Mouse (Mus musculus) megakaryocyte, embryonic 14.5 days (primary cell): Measurements from ENCODE around the gene Fcgrt. TPM values are rescaled to one million over a fixed set of nuclear protein-coding genes. Genes with fewer than 3 reads are reported as not detected.

ENCODE experiments used
- H3K27me3 ChIP-seq: replicated peaks from 2 replicates; pipeline ENCODE3; 2012; ENCODE audit warnings: inconsistent platforms
- H3K36me3 ChIP-seq: replicated peaks from 2 replicates; pipeline ENCODE3; 2012; ENCODE audit warnings: low read length, inconsistent platforms, mixed read lengths
- H3K4me1 ChIP-seq: 2 replicates; pipeline ENCODE4 v1.6.1; 2012; ENCODE audit warnings: inconsistent platforms
- H3K4me3 ChIP-seq: replicated peaks from 2 replicates; pipeline ENCODE3; 2012; ENCODE audit warnings: moderate library complexity, mild to moderate bottlenecking, inconsistent platforms
- H3K9me3 ChIP-seq: 2 replicates; pipeline ENCODE4 v1.6.1; 2012; ENCODE audit warnings: inconsistent platforms
- FLI1 ChIP-seq: IDR thresholded peaks from 2 replicates; pipeline ENCODE4 v1.6.1; 2012; ENCODE audit warnings: low read length, inconsistent platforms, mixed read lengths
- GATA1 ChIP-seq: IDR thresholded peaks from 3 replicates; pipeline ENCODE4 v1.6.1; 2012; ENCODE audit warnings: mixed read lengths, low read length, inconsistent platforms, borderline replicate concordance
- polyA plus RNA-seq: library from polyadenylated mRNA; stranded (reverse); fragments of >175 nt; gene quantifications from 2 replicates; pipeline ENCODE4 v1.2.3, GENCODE M21; 2012; ENCODE audit warnings: low replicate concordance; ENCODE audit not compliant: insufficient read depth

Fcgrt gene
- polyA plus RNA-seq, 1 experiment: 70.0 TPM

- H3K36me3 ChIP-seq: peaks cover 54% of the 10 kb centered on the region
Measured at GRCm38 (mm10) chr7:45050945-45051600, 52.6 kb downstream of the Fcgrt start.

GRCm38 (mm10) chr7:45048923-45049657 lies 54.6 kb downstream of the Fcgrt start:
- Histone ChIP-seq H3K9me3 (no peaks in the 10 kb centered on the region), H3K36me3 (peaks cover 72% of the 10 kb centered on the region), H3K27me3 (no peaks in the 10 kb centered on the region), H3K4me1 (peaks cover 42% of the 10 kb centered on the region), H3K4me3 (no peak overlapping the region)
- TF ChIP-seq GATA1 (no peak), FLI1 (no peak)

More at GRCm38 (mm10) chr7:45050945-45051600, 52.6 kb downstream of the Fcgrt start:
- Histone ChIP-seq H3K4me1 (peaks cover 47% of the 10 kb centered on the region), H3K9me3 (no peaks in the 10 kb centered on the region), H3K4me3 (peak overlapping the region; percentile 91), H3K27me3 (no peaks in the 10 kb centered on the region)
- TF ChIP-seq GATA1 (no peak), FLI1 (no peak)

- H3K4me3 ChIP-seq: no peak overlapping the region
Measured at GRCm38 (mm10) chr7:45048001-45048890, 55.4 kb downstream of the Fcgrt start.

GRCm38 (mm10) chr7:45047491-45047890 lies 56.2 kb downstream of the Fcgrt start:
- H3K36me3 ChIP-seq: peaks cover 88% of the 10 kb centered on the region
- H3K9me3 ChIP-seq: no peaks in the 10 kb centered on the region
- no peaks in the 10 kb centered on the region for H3K27me3 ChIP-seq
- H3K4me1 ChIP-seq: peaks cover 40% of the 10 kb centered on the region
- H3K4me3 ChIP-seq: no peak overlapping the region
- no peak for TF ChIP-seq FLI1
- TF ChIP-seq GATA1: no peak

More at GRCm38 (mm10) chr7:45048001-45048890, 55.4 kb downstream of the Fcgrt start:
- Histone ChIP-seq H3K4me1 (peaks cover 36% of the 10 kb centered on the region), H3K9me3 (no peaks in the 10 kb centered on the region), H3K36me3 (peaks cover 80% of the 10 kb centered on the region), H3K27me3 (no peaks in the 10 kb centered on the region)
- TF ChIP-seq FLI1 (no peak), GATA1 (no peak)

- Histone ChIP-seq H3K36me3 (peaks cover 94% of the 10 kb centered on the region), H3K4me3 (no peak overlapping the region), H3K4me1 (peaks cover 36% of the 10 kb centered on the region), H3K27me3 (no peaks in the 10 kb centered on the region), H3K9me3 (no peaks in the 10 kb centered on the region)
- no peak for TF ChIP-seq FLI1
- TF ChIP-seq GATA1: no peak
Measured at GRCm38 (mm10) chr7:45046853-45047350, 56.7 kb downstream of the Fcgrt start.

GRCm38 (mm10) chr7:45045741-45046140 lies 57.9 kb downstream of the Fcgrt start:
- Histone ChIP-seq H3K36me3 (peaks cover 98% of the 10 kb centered on the region), H3K27me3 (no peaks in the 10 kb centered on the region), H3K9me3 (no peaks in the 10 kb centered on the region), H3K4me1 (peaks cover 24% of the 10 kb centered on the region), H3K4me3 (no peak overlapping the region)
- TF ChIP-seq FLI1: no peak
- TF ChIP-seq GATA1: no peak

- Histone ChIP-seq H3K36me3 (peaks cover 96% of the 10 kb centered on the region), H3K4me1 (peaks cover 10% of the 10 kb centered on the region), H3K9me3 (no peaks in the 10 kb centered on the region), H3K4me3 (no peak overlapping the region), H3K27me3 (no peaks in the 10 kb centered on the region)
- TF ChIP-seq GATA1: no peak
- TF ChIP-seq FLI1: no peak
Measured at GRCm38 (mm10) chr7:45043307-45043706, 60.3 kb downstream of the Fcgrt start.

Other genes starting within 250 kb of the Fcgrt start
- 30.0 and 36.4 TPM in 2 replicates for gene Pnkp, start 246.7 kb downstream of the Fcgrt start, polyA plus RNA-seq
- gene Ptov1, start 234.1 kb downstream of the Fcgrt start, polyA plus RNA-seq: 191 and 368 TPM in 2 replicates
- gene Med25, start 211.1 kb downstream of the Fcgrt start, polyA plus RNA-seq: 249 and 952 TPM in 2 replicates
- gene Fuz, start 207.8 kb downstream of the Fcgrt start, polyA plus RNA-seq: 69.9 and 126 TPM in 2 replicates
- 137 and 235 TPM in 2 replicates for gene Ap2a1, start 174.4 kb downstream of the Fcgrt start, polyA plus RNA-seq
- gene Tsks, start 160.6 kb downstream of the Fcgrt start, polyA plus RNA-seq: 0.62 TPM in 1 of 2 replicates, not detected in the other
- 0.82 TPM in 1 of 2 replicates, not detected in the other for gene Cpt1c, start 129.0 kb downstream of the Fcgrt start, polyA plus RNA-seq
- gene Prmt1, start 117.3 kb downstream of the Fcgrt start, polyA plus RNA-seq: 7.0 and 74.9 TPM in 2 replicates
- gene Irf3, start 106.2 kb downstream of the Fcgrt start, polyA plus RNA-seq: 44.2 and 87.0 TPM in 2 replicates
- 44.7 and 73.7 TPM in 2 replicates for gene Bcl2l12, start 105.1 kb downstream of the Fcgrt start, polyA plus RNA-seq
- gene Scaf1, start 87.5 kb downstream of the Fcgrt start, polyA plus RNA-seq: 219 and 387 TPM in 2 replicates
- 26.5 and 83.1 TPM in 2 replicates for gene Rras, start 85.9 kb downstream of the Fcgrt start, polyA plus RNA-seq
- gene Prr12, start 51.0 kb downstream of the Fcgrt start, polyA plus RNA-seq: 63.6 and 73.6 TPM in 2 replicates
- gene Nosip, start 41.4 kb downstream of the Fcgrt start, polyA plus RNA-seq: 150 and 186 TPM in 2 replicates
- 91.5 and 106 TPM in 2 replicates for gene Prrg2, start 41.2 kb downstream of the Fcgrt start, polyA plus RNA-seq
- 1.7 TPM in 1 of 2 replicates, not detected in the other for gene Rcn3, start 11.6 kb downstream of the Fcgrt start, polyA plus RNA-seq
- 39.7 and 217 TPM in 2 replicates for gene Rps11, start 20.6 kb upstream of the Fcgrt start, polyA plus RNA-seq
- gene Rpl13a, start 24.9 kb upstream of the Fcgrt start, polyA plus RNA-seq: 3,981 and 5,869 TPM in 2 replicates
- 2.1 and 9.4 TPM in 2 replicates for gene Gm45713, start 32.4 kb upstream of the Fcgrt start, polyA plus RNA-seq
- gene Flt3l, start 32.6 kb upstream of the Fcgrt start, polyA plus RNA-seq: 78.6 and 81.1 TPM in 2 replicates
- 35.3 and 64.9 TPM in 2 replicates for gene Pih1d1, start 50.5 kb upstream of the Fcgrt start, polyA plus RNA-seq
- 56.7 and 76.4 TPM in 2 replicates for gene Aldh16a1, start 50.7 kb upstream of the Fcgrt start, polyA plus RNA-seq
- gene Slc17a7, start 60.1 kb upstream of the Fcgrt start, polyA plus RNA-seq: 0.06 TPM in 1 of 2 replicates, not detected in the other
- not detected in 2 replicates for gene Gfy, start 75.7 kb upstream of the Fcgrt start, polyA plus RNA-seq
- gene Pth2, start 77.1 kb upstream of the Fcgrt start, polyA plus RNA-seq: not detected in 2 replicates
- not detected in 2 replicates for gene Ccdc155, start 101.0 kb upstream of the Fcgrt start, polyA plus RNA-seq
- gene Dkkl1, start 108.3 kb upstream of the Fcgrt start, polyA plus RNA-seq: 0.60 TPM in 1 of 2 replicates, not detected in the other
- gene Tead2, start 111.9 kb upstream of the Fcgrt start, polyA plus RNA-seq: not detected in 2 replicates
- 212 and 263 TPM in 2 replicates for gene Cd37, start 135.3 kb upstream of the Fcgrt start, polyA plus RNA-seq
- not detected in 2 replicates for gene Slc6a16, start 137.2 kb upstream of the Fcgrt start, polyA plus RNA-seq
- gene Slc6a21, start 173.7 kb upstream of the Fcgrt start, polyA plus RNA-seq: not detected in 2 replicates
- 7.6 TPM in 1 of 2 replicates, not detected in the other for gene Trpm4, start 229.9 kb upstream of the Fcgrt start, polyA plus RNA-seq
- gene Hrc, start 231.4 kb upstream of the Fcgrt start, polyA plus RNA-seq: not detected in 2 replicates